Mouse (Mus musculus): ENCODE measurements around the gene Evx1.

Gene Evx1

GRCm38 (mm10) chr6:52291021-52291860 lies 22.1 kb upstream of the Evx1 start:
- DNase-seq (ENCODE audit: low spot score), result no peak

GRCm38 (mm10) chr6:52292328-52292727 lies 21.0 kb upstream of the Evx1 start:
- no peak for DNase-seq (ENCODE audit: low spot score)

- DNase-seq (ENCODE audit: low spot score), result no peak
Observed at GRCm38 (mm10) chr6:52294616-52295015, 18.7 kb upstream of the Evx1 start.

- no peak for DNase-seq (ENCODE audit: low spot score)
Observed at GRCm38 (mm10) chr6:52298511-52298910, 14.8 kb upstream of the Evx1 start.

- DNase-seq (ENCODE audit: low spot score), result no peak
Observed at GRCm38 (mm10) chr6:52300806-52301205, 12.5 kb upstream of the Evx1 start.

- DNase-seq (ENCODE audit: low spot score), result no peak
Observed at GRCm38 (mm10) chr6:52303426-52303825, 9.9 kb upstream of the Evx1 start.

- DNase-seq (ENCODE audit: low spot score), result no peak
Observed at GRCm38 (mm10) chr6:52305877-52306389, 7.4 kb upstream of the Evx1 start.

- DNase-seq (ENCODE audit: low spot score), result no peak
Observed at GRCm38 (mm10) chr6:52309766-52310165, 3.5 kb upstream of the Evx1 start.

- DNase-seq (ENCODE audit: low spot score), result no peak
Observed at GRCm38 (mm10) chr6:52310366-52310765, 2.9 kb upstream of the Evx1 start.

- no peak for DNase-seq (ENCODE audit: low spot score)
Observed at GRCm38 (mm10) chr6:52311661-52312557, 1.4 kb upstream of the Evx1 start.

GRCm38 (mm10) chr6:52312558-52312915 lies 761 bp upstream of the Evx1 start:
- no peak for DNase-seq (ENCODE audit: low spot score)

- no peak for DNase-seq (ENCODE audit: low spot score)
Observed at GRCm38 (mm10) chr6:52314304-52315100, 1.2 kb downstream of the Evx1 start.

GRCm38 (mm10) chr6:52315441-52316412 lies 2.4 kb downstream of the Evx1 start:
- no peak for DNase-seq (ENCODE audit: low spot score)

GRCm38 (mm10) chr6:52316413-52317184 lies 3.3 kb downstream of the Evx1 start:
- DNase-seq (ENCODE audit: low spot score), result no peak

GRCm38 (mm10) chr6:52317461-52318180 lies 4.3 kb downstream of the Evx1 start:
- DNase-seq (ENCODE audit: low spot score), result no peak

GRCm38 (mm10) chr6:52318271-52318670 lies 5.0 kb downstream of the Evx1 start:
- no peak for DNase-seq (ENCODE audit: low spot score)

GRCm38 (mm10) chr6:52319956-52320690 lies 6.8 kb downstream of the Evx1 start:
- no peak for DNase-seq (ENCODE audit: low spot score)

- no peak for DNase-seq (ENCODE audit: low spot score)
Observed at GRCm38 (mm10) chr6:52320966-52321825, 7.9 kb downstream of the Evx1 start.
